Comparison of ENCODE assay signal across 18 mouse cellular contexts in genomic region chr1:81180686-81181085, GRCm38 (mm10).
"Had no signal": no experiment of that assay in that cellular context is flagged by ENCODE, and none has a peak within 500 bp of the region (broad histone marks: within the 10 kb centered on the region; RNA-seq: fewer than 3 reads in every experiment).

No protein-coding gene starts in this region.

- ATAC-seq: hindbrain, postnatal 0 days; intestine, embryonic 16.5 days; liver, embryonic 12.5 days had no signal

- DNase-seq: gastrocnemius, adult 2 months; gastrocnemius, postnatal 10 days; gastrocnemius, postnatal 25 days; heart, adult 11 months; heart, adult 2 months; heart, postnatal 14 days; heart, postnatal 36 days; kidney, adult 11 months; kidney, adult 2 months; kidney, adult 9 months; kidney, postnatal 14 days; kidney, postnatal 36 days; layer of hippocampus, adult 9-11 months; layer of hippocampus, postnatal 36 days; left cerebral cortex, postnatal 4 days had no signal
